Mouse (Mus musculus): ENCODE data around the gene H1fnt.

H1fnt gene

GRCm38 (mm10) chr15:98257193-98257592 is at the start of gene H1fnt:
Gene H1fnt, minus strand, starts transcription at chr15:98257293.
- DNase-seq: no peak

DNA sequence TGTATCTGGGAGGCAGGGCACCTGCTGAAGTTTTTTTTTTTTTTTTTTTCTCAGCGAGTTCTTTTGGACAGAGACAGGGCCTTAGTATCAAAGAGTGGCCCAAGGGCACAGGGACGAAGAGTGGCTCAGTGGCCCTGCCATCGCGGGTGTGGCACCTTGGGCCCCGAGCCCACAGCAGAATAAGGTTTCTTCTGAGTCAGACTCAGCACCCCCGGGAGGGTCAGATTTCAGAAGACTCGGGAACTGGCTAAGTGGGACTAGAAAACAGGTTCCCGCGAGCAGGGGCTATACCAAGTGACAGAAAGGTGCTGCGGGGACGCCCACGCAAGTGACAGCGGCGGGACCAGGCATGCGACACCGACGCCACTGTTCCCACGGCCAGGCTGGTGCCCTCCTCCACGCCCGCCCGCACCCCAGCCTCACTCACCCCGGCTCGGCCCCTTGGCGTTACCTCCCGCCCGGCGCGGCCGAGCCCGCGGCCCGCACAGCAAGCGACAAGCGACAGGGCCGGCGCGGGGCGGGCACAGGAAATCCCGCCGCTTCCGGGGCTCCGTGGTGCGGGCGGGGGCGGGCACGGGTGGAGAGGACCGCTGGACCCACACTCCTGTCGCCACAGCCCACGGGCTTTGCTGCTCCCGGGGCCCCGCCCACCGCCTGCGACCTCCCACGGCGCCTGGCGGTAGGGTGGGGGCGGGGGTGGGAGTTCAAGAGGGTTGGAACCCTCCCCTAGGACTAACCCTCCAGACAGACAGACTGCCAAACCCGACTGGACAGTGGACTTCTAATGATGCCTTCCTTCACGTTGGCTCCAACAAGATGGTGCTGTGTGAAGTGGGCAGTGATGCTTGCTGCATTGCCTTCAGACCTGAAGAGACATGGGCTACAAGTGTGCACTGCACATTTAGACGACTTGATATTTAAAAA is 38.8 kb upstream of the H1fnt start, which contains the start of gene Zfp641:
Gene Zfp641, minus strand, starts transcription at position 534 of the 924 bp plus-strand sequence.
- DNase-seq: peak; percentile 65

DNA sequence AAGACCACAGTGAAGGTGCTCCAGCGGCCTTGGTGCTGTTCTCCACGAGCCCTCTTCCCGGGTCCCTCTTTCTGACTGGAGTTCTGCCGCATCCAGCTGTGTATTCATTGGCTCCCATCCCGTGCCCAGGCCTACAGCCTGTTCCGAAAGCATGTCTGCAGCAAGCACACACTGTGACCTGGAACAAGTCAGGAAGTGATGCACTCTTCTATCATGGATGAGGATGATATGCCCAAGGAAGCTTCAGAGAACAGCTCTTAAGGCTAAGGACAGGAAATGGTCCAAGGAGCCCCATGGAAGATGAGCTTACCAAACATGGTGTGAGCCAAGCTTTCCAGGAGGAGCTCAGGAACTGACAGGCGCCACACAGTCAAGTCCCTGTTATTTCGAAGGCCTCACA is 36.6 kb upstream of the H1fnt start:
- DNase-seq: no peak

GRCm38 (mm10) chr15:98288566-98288965 is 31.5 kb upstream of the H1fnt start:
- peak; percentile 39 for DNase-seq

DNA sequence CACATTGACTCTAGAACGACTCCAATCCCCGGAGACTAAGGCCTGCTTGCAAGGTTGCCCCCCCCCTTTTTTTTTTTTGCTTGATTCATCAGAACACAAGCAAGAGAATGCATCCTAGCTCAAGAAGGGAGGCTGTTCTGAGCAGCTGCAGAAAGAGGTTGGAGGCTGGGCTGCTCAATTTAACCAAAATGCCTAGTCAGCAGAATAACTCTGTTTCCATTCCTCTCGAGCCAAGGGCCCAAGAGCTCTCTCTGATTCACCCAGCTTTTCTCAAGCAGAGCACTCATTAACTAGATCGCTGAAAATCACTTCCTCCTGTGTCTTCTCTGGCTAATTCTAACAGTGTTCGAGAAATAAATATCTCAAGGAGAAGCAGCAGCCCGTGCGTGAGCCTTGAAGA is 29.3 kb upstream of the H1fnt start:
- DNase-seq: no peak

DNA sequence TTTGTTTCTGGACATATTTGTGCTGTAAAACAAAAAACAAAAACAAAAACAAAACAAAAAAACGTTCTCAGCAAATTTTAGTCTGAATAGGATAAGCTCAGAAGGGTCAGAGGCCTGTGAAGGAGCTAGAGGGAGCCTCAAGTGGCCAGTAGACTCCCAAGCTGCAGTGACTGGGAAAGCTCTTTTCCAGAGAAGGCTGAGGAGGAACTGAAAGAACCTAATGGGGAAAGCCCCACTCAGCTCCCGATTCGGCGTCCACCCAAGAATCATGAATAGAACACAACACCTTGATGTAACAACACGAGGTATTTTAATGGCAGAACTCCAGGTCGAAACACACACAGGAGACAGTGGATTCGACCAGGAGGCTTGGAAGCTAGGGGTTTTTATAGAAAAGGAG is 683 bp upstream of the H1fnt start:
- no peak for DNase-seq

- DNase-seq: peak; percentile 35
These were observed 822 bp downstream of the H1fnt start for GRCm38 (mm10) chr15:98256271-98256670.

DNA sequence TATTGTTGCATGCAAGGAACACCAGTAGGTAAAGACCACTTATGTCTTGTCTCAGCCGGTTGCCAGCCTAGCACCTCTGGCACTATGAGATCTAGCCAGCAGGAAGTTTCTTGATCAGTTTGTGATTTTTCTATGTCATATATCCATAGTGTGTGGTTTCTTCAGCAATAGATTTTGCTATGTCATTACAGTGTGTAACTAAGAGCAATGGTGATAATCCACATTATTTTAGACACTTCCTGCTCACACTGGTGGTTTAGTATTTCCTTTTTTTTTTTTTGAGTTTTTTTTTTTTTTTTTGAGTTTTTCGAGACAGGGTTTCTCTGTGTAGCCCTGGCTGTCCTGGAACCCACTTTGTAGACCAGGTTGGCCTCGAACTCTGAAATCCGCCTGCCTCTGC is 21.7 kb downstream of the H1fnt start:
- DNase-seq: no peak

DNA sequence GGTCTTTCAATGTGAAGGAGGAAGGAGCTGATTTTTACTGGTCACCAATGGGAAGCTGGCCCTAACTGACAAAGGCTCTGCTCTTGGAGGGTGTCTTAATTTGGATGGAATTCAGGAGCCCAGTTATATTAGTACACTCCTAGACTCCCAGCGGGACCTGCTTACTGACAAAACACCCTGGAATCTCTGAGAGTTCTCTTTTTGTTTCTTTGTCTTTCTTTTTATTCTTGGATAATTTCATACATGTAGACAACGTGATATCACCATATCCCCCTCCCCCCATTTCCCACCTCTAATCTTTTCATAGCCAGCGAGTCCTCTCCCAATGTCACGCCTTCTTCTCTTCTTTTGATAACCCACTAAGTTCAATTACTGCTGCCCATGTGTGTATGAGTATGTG is 22.7 kb downstream of the H1fnt start, which contains the start of gene Olfr286:
Gene Olfr286, minus strand, starts transcription at position 101 of the 400 bp plus-strand sequence.
- DNase-seq: no peak

- no peak for DNase-seq
These were observed 31.0 kb downstream of the H1fnt start for GRCm38 (mm10) chr15:98226096-98226495.

- DNase-seq: no peak
These were observed 31.5 kb downstream of the H1fnt start for GRCm38 (mm10) chr15:98225610-98226009.

- DNase-seq: no peak
These were observed 34.7 kb downstream of the H1fnt start for GRCm38 (mm10) chr15:98222377-98222776.

- peak; percentile 12 for DNase-seq
These were observed 36.2 kb downstream of the H1fnt start, which contains the start of the genes Gm44579 and Olfr287 for GRCm38 (mm10) chr15:98220877-98221276. Gene Gm44579, minus strand, starts transcription at chr15:98220977. Gene Olfr287, minus strand, starts transcription at chr15:98221056.

DNA sequence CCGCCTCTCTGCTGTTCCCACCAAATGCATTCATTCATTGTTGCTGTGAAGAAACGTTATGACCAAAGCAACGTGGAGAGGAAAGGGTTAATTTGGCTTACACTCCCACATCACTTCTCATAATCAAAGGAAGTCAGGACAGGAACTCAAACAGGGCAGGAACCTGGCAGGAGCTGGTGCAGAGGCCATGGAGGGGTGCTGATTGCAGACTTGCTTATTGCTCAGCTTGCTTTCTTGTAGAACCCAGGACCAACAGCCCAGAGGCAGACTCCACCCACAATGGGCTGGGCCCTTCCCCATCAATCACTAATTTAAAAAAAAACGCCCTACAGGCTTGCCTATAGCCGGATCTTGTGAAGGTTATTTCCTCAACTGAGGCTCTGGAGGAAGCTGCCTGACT is 43.0 kb downstream of the H1fnt start:
- DNase-seq: no peak

- DNase-seq: no peak
These were observed 43.7 kb downstream of the H1fnt start for GRCm38 (mm10) chr15:98213336-98213870.

- no peak for DNase-seq
These were observed 47.4 kb downstream of the H1fnt start for GRCm38 (mm10) chr15:98209676-98210075.

Data from cerebellum, adult 11-12 months (tissue).